ENCODE assay signal across 9 mouse cellular contexts in genomic region chr15:37133916-37134315, GRCm38 (mm10).
A peak's percentile ranks its signal among the peaks of the same experiment; 100 is the strongest.
DNase-seq lines count a peak whose midpoint lies in the region; ATAC-seq and TF ChIP-seq lines count a peak whose summit lies in the region.
"Had no signal": no experiment of that assay in that cellular context is flagged by ENCODE, and none has a peak within 500 bp of the region (broad histone marks: within the 10 kb centered on the region; RNA-seq: fewer than 3 reads in every experiment).

No protein-coding gene starts in this region.

- peak; percentile 36 for DNase-seq in kidney, adult 9 months
- peak; percentile 78 for DNase-seq in midbrain, embryonic 14.5 days
- no peak for DNase-seq in midbrain, embryonic 10.5 days (ENCODE audit: low spot score)
- DNase-seq in forebrain, embryonic 14.5 days (ENCODE audit: low spot score): peak; percentile 73
- DNase-seq in stomach, postnatal 0 days (ENCODE audit: low spot score): no peak
- DNase-seq in spleen, postnatal 36 days (ENCODE audit: low spot score in 2 of 2): no peak
- DNase-seq: gastrocnemius, postnatal 25 days had no signal

- H3K27ac ChIP-seq in kidney, embryonic 14.5 days (ENCODE audit: low read depth, low read length): no peak overlapping the region
- no peak overlapping the region for H3K27ac ChIP-seq in midbrain, embryonic 14.5 days (replicated peaks; ENCODE audit: low read depth, low read length)
- H3K27ac ChIP-seq in midbrain, embryonic 10.5 days (replicated peaks): no peak overlapping the region
- H3K27ac ChIP-seq in forebrain, embryonic 14.5 days (ENCODE audit: low read depth, low read length): no peak overlapping the region
- no peak overlapping the region for H3K27ac ChIP-seq in stomach, postnatal 0 days (replicated peaks)

- no peaks in the 10 kb centered on the region for H3K9me3 ChIP-seq in kidney, embryonic 14.5 days (ENCODE audit: control insufficient read depth, low read length)
- no peaks in the 10 kb centered on the region for H3K9me3 ChIP-seq in midbrain, embryonic 14.5 days (ENCODE audit: control insufficient read depth, low read length)
- no peaks in the 10 kb centered on the region for H3K9me3 ChIP-seq in midbrain, embryonic 10.5 days (replicated peaks)
- no peaks in the 10 kb centered on the region for H3K9me3 ChIP-seq in forebrain, embryonic 14.5 days (replicated peaks; ENCODE audit: control insufficient read depth, low read length)
- H3K9me3 ChIP-seq in stomach, postnatal 0 days (ENCODE audit: control insufficient read depth, low read length): no peaks in the 10 kb centered on the region

- no peak overlapping the region for H3K9ac ChIP-seq in kidney, embryonic 14.5 days (ENCODE audit: low read depth, low read length)
- H3K9ac ChIP-seq in midbrain, embryonic 14.5 days (replicated peaks; ENCODE audit: low read length): no peak overlapping the region
- H3K9ac ChIP-seq in forebrain, embryonic 14.5 days (ENCODE audit: low read length): no peak overlapping the region
- H3K9ac ChIP-seq in stomach, postnatal 0 days (ENCODE audit: low read length): no peak overlapping the region

- H3K36me3 ChIP-seq in kidney, embryonic 14.5 days (ENCODE audit: control insufficient read depth, insufficient read depth, low read length): no peaks in the 10 kb centered on the region
- H3K36me3 ChIP-seq in midbrain, embryonic 14.5 days (ENCODE audit: control insufficient read depth, insufficient read depth, low read length): no peaks in the 10 kb centered on the region
- H3K36me3 ChIP-seq in midbrain, embryonic 10.5 days: no peaks in the 10 kb centered on the region
- no peaks in the 10 kb centered on the region for H3K36me3 ChIP-seq in forebrain, embryonic 14.5 days (ENCODE audit: control insufficient read depth, insufficient read depth, low read length)
- H3K36me3 ChIP-seq in stomach, postnatal 0 days (ENCODE audit: control insufficient read depth, insufficient read depth, low read length): no peaks in the 10 kb centered on the region

- H3K4me2 ChIP-seq in kidney, embryonic 14.5 days (replicated peaks; ENCODE audit: low read depth, low read length): no peak overlapping the region
- no peak overlapping the region for H3K4me2 ChIP-seq in midbrain, embryonic 14.5 days (ENCODE audit: low read length)
- H3K4me2 ChIP-seq in forebrain, embryonic 14.5 days (ENCODE audit: low read length): no peak overlapping the region
- no peak overlapping the region for H3K4me2 ChIP-seq in stomach, postnatal 0 days (replicated peaks; ENCODE audit: low read depth)

- no peak overlapping the region for H3K4me3 ChIP-seq in kidney, embryonic 14.5 days (ENCODE audit: low read length)
- no peak overlapping the region for H3K4me3 ChIP-seq in midbrain, embryonic 14.5 days (replicated peaks; ENCODE audit: low read depth, low read length)
- H3K4me3 ChIP-seq in midbrain, embryonic 10.5 days: no peak overlapping the region
- H3K4me3 ChIP-seq in forebrain, embryonic 14.5 days (ENCODE audit: low read depth, low read length): no peak overlapping the region
- no peak overlapping the region for H3K4me3 ChIP-seq in stomach, postnatal 0 days (ENCODE audit: low read depth, low read length)
- H3K4me3 ChIP-seq: megakaryocyte, embryonic 14.5 days had no signal

- no peaks in the 10 kb centered on the region for H3K27me3 ChIP-seq in kidney, embryonic 14.5 days (ENCODE audit: control insufficient read depth, insufficient read depth, low read length)
- H3K27me3 ChIP-seq in midbrain, embryonic 14.5 days (ENCODE audit: control insufficient read depth, insufficient read depth, low read length): no peaks in the 10 kb centered on the region
- H3K27me3 ChIP-seq in midbrain, embryonic 10.5 days (ENCODE audit: low read depth, poor library complexity, severe bottlenecking): no peaks in the 10 kb centered on the region
- H3K27me3 ChIP-seq in forebrain, embryonic 14.5 days (replicated peaks; ENCODE audit: control insufficient read depth, insufficient read depth, low read length): no peaks in the 10 kb centered on the region
- no peaks in the 10 kb centered on the region for H3K27me3 ChIP-seq in stomach, postnatal 0 days (ENCODE audit: control insufficient read depth, insufficient read depth, low read length)

- 49% methylated on average over 5 of the region's 5 CpGs for WGBS in kidney, embryonic 14.5 days
- WGBS in midbrain, embryonic 14.5 days: 31% methylated on average over 5 of the region's 5 CpGs
- 36% methylated on average over 5 of the region's 5 CpGs for WGBS in midbrain, embryonic 10.5 days
- 35% methylated on average over 5 of the region's 5 CpGs for WGBS in forebrain, embryonic 14.5 days
- WGBS in stomach, postnatal 0 days: 34% methylated on average over 5 of the region's 5 CpGs

- peak; percentile 75 for TF ChIP-seq CTCF in stomach, postnatal 0 days (IDR thresholded peaks at IDR 0.05; ENCODE audit: low read depth)

- no peak for TF ChIP-seq EP300 in stomach, postnatal 0 days (optimal IDR thresholded peaks at IDR 0.05)

- ATAC-seq in kidney, embryonic 14.5 days (ENCODE audit: low FRiP score, low TSS enrichment): no peak
- ATAC-seq in midbrain, embryonic 14.5 days (ENCODE audit: low FRiP score, low TSS enrichment): peak; percentile 70; the same call in 1 of the 2 replicates
- peak; percentile 47; the same call in 1 of the 2 replicates for ATAC-seq in forebrain, embryonic 14.5 days
- ATAC-seq in stomach, postnatal 0 days (ENCODE audit: low FRiP score, low TSS enrichment): no peak

- H3K4me1 ChIP-seq in kidney, embryonic 14.5 days (ENCODE audit: control insufficient read depth, insufficient read depth, low read length): peaks cover 12% of the 10 kb centered on the region; the same call in 1 of the 2 replicates
- H3K4me1 ChIP-seq in midbrain, embryonic 14.5 days (ENCODE audit: control insufficient read depth, insufficient read depth, low read length): peaks cover 14% of the 10 kb centered on the region; the same call in 1 of the 2 replicates
- peaks cover 41% of the 10 kb centered on the region for H3K4me1 ChIP-seq in midbrain, embryonic 10.5 days
- H3K4me1 ChIP-seq in forebrain, embryonic 14.5 days (ENCODE audit: control insufficient read depth, insufficient read depth, low read length): peaks cover 7% of the 10 kb centered on the region
- H3K4me1 ChIP-seq in stomach, postnatal 0 days (replicated peaks; ENCODE audit: control insufficient read depth, insufficient read depth): no peaks in the 10 kb centered on the region
- H3K4me1 ChIP-seq: megakaryocyte, embryonic 14.5 days had no signal

Comparison
In these comparisons a context has a peak if more than half of its experiments do, and no peak if none do; other contexts are left out.
1. DNase-seq: peak in kidney, adult 9 months (single experiment), midbrain, embryonic 14.5 days (single experiment) and forebrain, embryonic 14.5 days (single experiment); none in midbrain, embryonic 10.5 days (single experiment), stomach, postnatal 0 days (single experiment) and spleen, postnatal 36 days (0 of 2).
2. ATAC-seq: peak in midbrain, embryonic 14.5 days (single experiment) and forebrain, embryonic 14.5 days (single experiment); none in kidney, embryonic 14.5 days (single experiment) and stomach, postnatal 0 days (single experiment).